Mouse (Mus musculus): ENCODE data around the gene Ttc1. TPM values are rescaled to one million over a fixed set of nuclear protein-coding genes. Genes with fewer than 3 reads are reported as not detected.

Gene Ttc1
- polyA plus RNA-seq, 1 experiment from 2014 or later = 45.9 TPM

DNA sequence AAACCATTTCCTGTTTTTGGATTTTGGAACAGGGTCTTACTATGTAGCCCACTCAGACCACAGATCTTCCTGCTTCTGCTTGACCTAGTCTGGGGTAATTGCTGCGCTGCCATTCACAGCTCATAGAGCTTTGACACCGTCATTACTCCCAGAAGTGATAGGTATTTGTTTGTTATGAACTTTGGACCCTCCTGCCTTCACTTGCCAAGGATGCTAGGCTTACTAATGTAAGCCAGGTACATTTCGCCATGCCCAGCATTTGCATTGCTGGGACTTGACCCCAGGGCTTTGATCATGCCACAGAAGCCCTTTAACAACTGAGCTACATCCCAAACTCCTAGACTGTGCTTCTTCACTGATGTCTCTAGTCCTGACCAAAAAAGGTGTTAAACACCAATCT lies 47.5 kb downstream of the Ttc1 start:
- no peak overlapping the region for H3K9ac ChIP-seq
- no peak overlapping the region for H3K4me3 ChIP-seq
- H3K27me3 ChIP-seq (replicated peaks) = no peaks in the 10 kb centered on the region
- H3K4me1 ChIP-seq = 0 out of 2 replicates have a peak, but pooled peaks cover 6% of the 10 kb centered on the region
- ATAC-seq = no peak
- H3K9me3 ChIP-seq (replicated peaks) = no peaks in the 10 kb centered on the region
- no peak overlapping the region for H3K27ac ChIP-seq
- 82% methylated on average over 3 of the region's 3 CpGs for WGBS (ENCODE audit: insufficient replicate concordance)
- H3K4me2 ChIP-seq = no peak overlapping the region
- H3K36me3 ChIP-seq = peaks cover 65% of the 10 kb centered on the region

DNA sequence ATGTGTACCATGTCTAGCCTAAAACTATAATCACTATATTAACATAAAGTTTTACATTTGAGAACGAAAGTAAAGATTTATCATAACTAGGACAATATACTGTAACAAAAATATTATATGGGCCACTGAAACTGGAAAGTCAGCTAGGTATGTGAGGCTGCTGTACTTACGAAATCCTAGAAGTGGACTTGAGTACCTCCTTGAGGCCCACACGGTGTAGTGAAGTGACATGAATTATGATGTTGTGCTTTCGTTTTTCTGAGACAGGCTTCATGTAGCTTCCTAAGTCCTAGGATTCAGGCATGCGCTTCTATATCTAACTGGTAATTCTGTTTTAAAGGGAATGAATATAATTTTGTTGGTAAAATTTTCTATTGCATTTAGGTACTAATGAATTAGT lies 49.2 kb downstream of the Ttc1 start:
- H3K9ac ChIP-seq = no peak overlapping the region
- H3K4me2 ChIP-seq = no peak overlapping the region
- H3K36me3 ChIP-seq = peaks cover 64% of the 10 kb centered on the region
- no peak overlapping the region for H3K4me3 ChIP-seq
- H3K27me3 ChIP-seq (replicated peaks) = no peaks in the 10 kb centered on the region
- H3K4me1 ChIP-seq = 0 out of 2 replicates have a peak, but pooled peaks cover 6% of the 10 kb centered on the region
- H3K9me3 ChIP-seq (replicated peaks) = no peaks in the 10 kb centered on the region
- no peak overlapping the region for H3K27ac ChIP-seq
- WGBS (ENCODE audit: insufficient replicate concordance) = 72% methylated on average over 5 of the region's 5 CpGs
- no peak for ATAC-seq

DNA sequence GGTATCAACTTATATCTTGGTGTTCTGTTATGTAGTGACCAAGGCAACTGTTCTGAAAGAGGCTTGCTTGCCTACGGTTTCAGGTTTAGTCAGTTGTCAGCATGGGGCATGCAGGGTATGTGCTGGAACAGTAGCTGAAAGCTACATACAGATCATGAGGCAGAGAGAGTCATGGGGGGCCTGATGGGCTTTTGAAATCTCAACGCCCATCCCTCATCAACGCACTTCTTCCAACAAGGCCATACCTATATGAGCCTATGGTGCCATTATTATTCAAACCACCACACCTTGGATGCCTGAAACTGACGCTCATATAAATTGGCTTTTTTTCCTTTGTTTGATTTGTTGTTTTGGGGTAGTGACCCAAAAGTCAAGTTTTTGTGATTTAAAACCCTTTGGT lies 51.2 kb downstream of the Ttc1 start:
- H3K9ac ChIP-seq = no peak overlapping the region
- 0 out of 2 replicates have a peak, but pooled peaks cover 6% of the 10 kb centered on the region for H3K4me1 ChIP-seq
- no peak for ATAC-seq
- H3K36me3 ChIP-seq = peaks cover 81% of the 10 kb centered on the region
- no peak overlapping the region for H3K4me3 ChIP-seq
- no peaks in the 10 kb centered on the region for H3K9me3 ChIP-seq (replicated peaks)
- H3K27ac ChIP-seq = no peak overlapping the region
- WGBS (ENCODE audit: insufficient replicate concordance) = 87% methylated on average over 4 of the region's 4 CpGs
- H3K4me2 ChIP-seq = no peak overlapping the region
- H3K27me3 ChIP-seq (replicated peaks) = no peaks in the 10 kb centered on the region

DNA sequence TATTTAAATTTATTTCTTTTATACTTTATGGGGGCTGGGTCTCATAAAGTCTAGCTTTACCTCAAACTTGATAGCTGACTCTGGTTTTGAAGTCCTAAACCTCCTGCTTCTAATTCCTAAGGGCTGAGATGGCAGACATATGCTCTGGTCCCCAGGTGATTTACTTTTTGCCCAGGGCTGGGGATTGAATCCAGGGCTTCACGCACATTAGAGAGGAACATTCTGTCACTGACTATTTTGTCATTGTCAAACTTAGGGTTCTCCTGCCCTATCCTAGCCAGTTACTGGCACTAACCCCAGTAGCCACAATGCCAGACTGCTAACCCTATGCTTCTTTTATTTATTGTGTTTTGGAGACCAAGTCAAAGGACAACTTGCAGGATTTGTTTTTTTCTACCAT lies 59.0 kb downstream of the Ttc1 start:
- H3K4me2 ChIP-seq = no peak overlapping the region

DNA sequence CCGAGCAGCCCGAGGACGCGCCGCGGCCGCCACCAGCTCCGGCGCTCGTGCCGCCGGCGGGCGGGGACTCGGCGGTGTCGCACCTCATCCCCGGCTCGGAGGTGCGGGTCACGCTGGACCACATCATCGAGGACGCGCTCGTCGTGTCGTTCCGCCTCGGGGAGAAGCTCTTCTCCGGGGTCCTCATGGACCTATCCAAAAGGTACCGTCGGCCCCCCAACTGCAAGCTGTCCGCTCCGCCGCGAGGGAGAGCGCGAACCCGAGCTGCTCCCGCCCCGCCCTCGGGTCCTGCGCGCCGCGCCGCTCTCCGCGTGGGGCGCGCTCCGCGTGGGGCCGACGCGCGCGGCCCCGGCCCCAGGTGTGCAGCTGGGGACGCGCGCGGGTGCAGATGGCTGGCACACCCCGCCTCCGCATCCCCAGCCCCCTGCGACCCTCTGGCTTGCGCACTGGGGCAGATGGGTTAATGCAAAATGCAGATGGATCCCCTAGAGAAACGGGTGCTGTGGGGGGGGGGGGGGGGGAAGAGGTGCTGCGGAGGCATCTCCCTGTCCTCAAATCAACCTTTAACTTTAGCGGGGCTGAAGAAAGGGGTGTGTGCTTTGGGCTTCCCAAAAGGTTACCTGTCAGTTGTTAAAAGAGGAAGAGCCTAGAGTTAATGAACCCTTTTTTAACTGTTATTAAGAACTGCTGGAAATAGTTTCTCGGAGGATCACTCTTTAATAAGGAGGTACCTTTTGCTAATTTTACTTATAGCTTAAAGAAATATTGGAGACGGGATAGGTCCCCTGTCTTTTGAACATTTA lies 65.2 kb downstream of the Ttc1 start:
- peaks cover 38% of the 10 kb centered on the region for H3K4me1 ChIP-seq

More for the DNA sequence above, 59.0 kb downstream of the Ttc1 start:
- Histone ChIP-seq H3K4me3 (no peak overlapping the region), H3K27me3 (replicated peaks) (no peaks in the 10 kb centered on the region), H3K9ac (no peak overlapping the region), H3K36me3 (peaks cover 91% of the 10 kb centered on the region), H3K4me1 (peaks cover 25% of the 10 kb centered on the region), H3K27ac (no peak overlapping the region), H3K9me3 (replicated peaks) (no peaks in the 10 kb centered on the region)
- no peak for ATAC-seq
- 100% methylated on average over 1 of the region's 1 CpGs for WGBS (ENCODE audit: insufficient replicate concordance)

DNA sequence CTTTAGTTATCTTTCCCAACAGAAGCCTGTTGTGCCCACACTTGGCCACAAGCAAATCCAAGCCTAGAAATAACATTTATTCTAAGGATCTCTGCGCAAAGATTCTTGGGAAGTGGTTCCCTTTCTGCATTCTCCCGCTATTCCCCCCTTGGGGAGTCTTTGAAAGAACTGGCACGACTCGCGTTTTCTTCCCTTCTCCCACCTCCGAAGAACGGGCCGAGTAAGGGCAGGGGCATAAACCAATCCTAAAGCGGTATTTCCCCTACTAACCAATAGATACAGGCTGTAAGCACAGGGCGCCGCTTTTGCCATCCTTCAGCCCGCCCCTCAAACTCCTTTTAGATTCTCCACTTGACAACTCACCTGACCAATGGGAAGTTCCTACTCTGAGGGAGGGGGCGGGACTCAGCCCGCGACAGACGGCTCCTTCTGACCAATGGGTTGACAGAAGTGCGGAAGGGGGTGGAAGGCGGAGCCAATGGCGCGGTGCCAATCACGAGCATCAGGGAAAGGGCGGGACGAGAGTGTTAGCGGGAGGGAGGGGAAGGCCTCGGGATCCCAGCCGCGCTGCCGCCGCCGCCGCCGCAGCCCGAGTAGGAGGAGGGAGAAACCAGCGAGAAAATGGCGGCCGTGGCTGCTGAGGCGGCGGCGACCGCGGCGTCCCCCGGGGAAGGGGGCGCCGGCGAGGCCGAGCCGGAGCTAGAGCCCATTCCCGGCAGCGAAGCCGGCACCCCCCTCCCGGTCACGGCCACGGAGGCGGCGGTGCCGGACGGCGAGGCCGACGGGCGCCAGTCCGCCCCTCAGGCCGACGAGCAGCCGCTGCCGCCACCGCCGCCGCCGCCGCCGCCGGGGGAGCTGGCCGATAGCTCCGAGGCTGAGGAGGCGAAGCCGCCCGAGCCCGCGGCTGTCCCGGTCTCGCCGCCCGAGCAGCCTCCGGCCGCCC lies 66.1 kb downstream of the Ttc1 start, which contains the start of gene Pwwp2a:
TSS of gene Pwwp2a (plus strand) at position 527 of the 943 bp plus-strand sequence.
- Histone ChIP-seq H3K4me2 (peak within 1 kb of the TSS; percentile 95), H3K4me1 (peaks cover 34% of the 10 kb centered on the region), H3K36me3 (peaks cover 27% of the 10 kb centered on the region), H3K9ac (peak within 1 kb of the TSS; percentile 98), H3K4me3 (peak within 1 kb of the TSS; percentile 97), H3K27ac (peak within 1 kb of the TSS; percentile 91), H3K9me3 (replicated peaks) (no peaks in the 10 kb centered on the region), H3K27me3 (replicated peaks) (no peaks in the 10 kb centered on the region)
- under 1% methylated on average over 50 of the region's 87 CpGs for WGBS (ENCODE audit: insufficient replicate concordance)
- ATAC-seq = peak; percentile 97

More for the DNA sequence above, 65.2 kb downstream of the Ttc1 start:
- Histone ChIP-seq H3K27ac (peak overlapping the region; percentile 91), H3K36me3 (peaks cover 36% of the 10 kb centered on the region), H3K27me3 (replicated peaks) (no peaks in the 10 kb centered on the region), H3K4me2 (peak overlapping the region; percentile 95), H3K9me3 (replicated peaks) (no peaks in the 10 kb centered on the region), H3K4me3 (peak overlapping the region; percentile 97), H3K9ac (peak overlapping the region; percentile 98)
- 1% methylated on average over 55 of the region's 72 CpGs for WGBS (ENCODE audit: insufficient replicate concordance)
- peak; percentile 20 for ATAC-seq

Other genes with a start within 250 kb of the Ttc1 start
- gene Ccnjl, start 219.2 kb downstream of the Ttc1 start, polyA plus RNA-seq (2016; fragmentation: Nextera tagmentation; extraction: Ambion mirVana) = 5.4 and 5.6 TPM in 2 replicates
- 1.0 and 1.4 TPM in 2 replicates for gene 4933415A04Rik, start 161.0 kb downstream of the Ttc1 start, polyA plus RNA-seq (2016; fragmentation: Nextera tagmentation; extraction: Ambion mirVana)
- not detected in 2 replicates for gene Fabp6, start 146.5 kb downstream of the Ttc1 start, polyA plus RNA-seq (2016; fragmentation: Nextera tagmentation; extraction: Ambion mirVana)
- 24.9 and 26.4 TPM in 2 replicates for gene Pwwp2a, start 66.0 kb downstream of the Ttc1 start, polyA plus RNA-seq (2016; fragmentation: Nextera tagmentation; extraction: Ambion mirVana)
- gene Adra1b, start 153.2 kb upstream of the Ttc1 start, polyA plus RNA-seq (2016; fragmentation: Nextera tagmentation; extraction: Ambion mirVana) = 2.4 TPM in 2 replicates

Data from liver, embryonic 12.5 days (tissue).